Mouse (Mus musculus): ENCODE data around the gene Amotl1.

DNA sequence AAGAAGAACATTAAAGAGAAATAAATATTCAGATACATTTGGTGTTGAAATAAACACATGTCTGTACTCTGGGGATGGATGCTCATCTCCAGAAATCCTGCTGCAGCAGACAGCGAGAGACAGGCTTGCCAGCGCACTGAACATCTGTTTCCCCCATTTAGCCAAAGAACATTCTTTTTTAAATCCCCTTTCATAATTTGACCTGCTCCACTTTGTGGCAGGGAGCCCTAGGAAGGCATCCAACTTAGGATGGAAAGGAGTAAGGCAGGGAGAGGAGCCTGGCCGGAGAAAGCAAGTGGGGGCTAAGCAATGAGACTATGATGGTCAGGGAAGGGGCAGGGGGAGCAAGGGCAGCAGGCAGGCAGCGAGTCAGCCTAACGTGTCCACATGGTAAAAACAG lies 21.6 kb downstream of the Amotl1 start:
- TF ChIP-seq CTCF (IDR thresholded peaks at IDR 0.05; ENCODE audit: control insufficient read depth, insufficient read depth, insufficient read length) (no peak), MYOD1 (IDR thresholded peaks at IDR 0.05; ENCODE audit: control insufficient read depth, insufficient read length, low read depth) (no peak)

All from C2C12 (cell line).